Mouse (Mus musculus) olfactory bulb, adult 2 months (tissue): Measurements from ENCODE around the gene Lkaaear1.

Experiments used
- CTCF ChIP-seq: fragments of 200-500 bp; IDR thresholded peaks from 2 replicates; pipeline ENCODE4 v1.5.1; 2012; ENCODE audit warnings: low read depth, mild to moderate bottlenecking, low read length, moderate library complexity; ENCODE audit not compliant: insufficient read depth
- POLR2A ChIP-seq: fragments of 200-500 bp; IDR thresholded peaks from 2 replicates; pipeline ENCODE4 v1.6.1; 2012; ENCODE audit warnings: mild to moderate bottlenecking, low read depth, low read length, moderate library complexity; ENCODE audit not compliant: insufficient read depth

DNA sequence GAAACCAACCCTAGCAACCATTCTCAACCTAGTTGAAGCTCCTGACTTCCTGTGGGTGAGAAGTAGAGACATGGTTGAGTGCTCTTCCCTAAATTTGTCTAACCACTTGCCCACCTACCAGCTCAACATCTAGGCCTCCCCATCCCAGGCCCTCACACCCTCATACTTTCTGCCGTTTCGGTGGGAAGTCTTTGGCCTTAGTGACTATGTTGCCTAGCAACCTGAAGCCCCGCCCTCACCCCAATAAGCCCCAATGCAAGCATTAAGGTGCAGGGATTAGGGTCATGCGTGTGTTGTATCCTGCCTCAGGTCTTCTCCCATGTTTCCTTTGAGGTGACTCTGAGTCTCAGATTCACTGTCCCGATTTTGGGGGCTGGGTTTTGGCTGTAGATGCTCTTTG is at the start of gene Lkaaear1:
- no peak for TF ChIP-seq CTCF
- no peak for TF ChIP-seq POLR2A
